Mouse (Mus musculus) stomach, embryonic 16.5 days (tissue): ENCODE results near the gene Cldn19. TPM values are rescaled to one million over a fixed set of nuclear protein-coding genes. Genes with fewer than 3 reads are reported as not detected.
A peak's percentile ranks its signal among the peaks of the same experiment; 100 is the strongest.

ENCODE experiments used
- ATAC-seq: fragments of 200-750 bp; cut with Nextera tagmentation; 2 replicates; pipeline ENCODE4 v1.8.0; 2017; ENCODE audit warnings: moderate number of reproducible peaks, moderate TSS enrichment; ENCODE audit not compliant: insufficient read depth, low FRiP score
- H3K27ac ChIP-seq: fragments of 300-500 bp; sonication (generic); 2 replicates; pipeline ENCODE4 v1.5.1; 2014; ENCODE audit warnings: low read length
- H3K27me3 ChIP-seq: fragments of 300-500 bp; sonication (generic); 2 replicates; pipeline ENCODE4 v1.6.1; 2014; ENCODE audit warnings: low read length, control low read depth, mixed read lengths; ENCODE audit not compliant: control insufficient read depth, insufficient read depth
- H3K36me3 ChIP-seq: fragments of 300-500 bp; sonication (generic); 2 replicates; pipeline ENCODE4 v1.6.1; 2014; ENCODE audit warnings: low read length; ENCODE audit not compliant: control insufficient read depth, insufficient read depth
- H3K4me1 ChIP-seq: fragments of 300-500 bp; sonication (generic); 2 replicates; pipeline ENCODE4 v1.6.1; 2014; ENCODE audit warnings: low read length, control low read depth, mixed read lengths; ENCODE audit not compliant: control insufficient read depth, insufficient read depth
- H3K4me2 ChIP-seq: fragments of 300-500 bp; sonication (generic); 2 replicates; pipeline ENCODE4 v1.6.1; 2014; ENCODE audit warnings: low read depth, low read length, mixed read lengths
- H3K4me3 ChIP-seq: fragments of 300-500 bp; sonication (generic); replicated peaks from 2 replicates; pipeline ENCODE4 v1.5.1; 2014; ENCODE audit warnings: mild to moderate bottlenecking, low read length
- H3K9ac ChIP-seq: fragments of 300-500 bp; sonication (generic); 2 replicates; pipeline ENCODE4 v1.6.1; 2014; ENCODE audit warnings: low read length
- H3K9me3 ChIP-seq: fragments of 300-500 bp; sonication (generic); replicated peaks from 2 replicates; pipeline ENCODE4 v1.6.1; 2016; ENCODE audit warnings: low read length, control low read depth; ENCODE audit not compliant: control insufficient read depth
- WGBS: fragments of 180-500 bp; shearing (Covaris S2); extraction: QIAGEN DNeasy Blood & Tissue Kit; methylation state at CpG from one replicate; pipeline ENCODE4 v1.1.7; 2014; 5-methylcytosine and 5-hydroxymethylcytosine counted together
- polyA plus RNA-seq: library from polyadenylated mRNA; unstranded; fragments of >200 nt; fragmentation: Nextera tagmentation; extraction: Ambion mirVana; gene quantifications from 2 replicates; pipeline ENCODE4 v1.2.1, GENCODE M21; 2015

Cldn19 gene
- polyA plus RNA-seq, 1 experiment from 2014 or later: 0.10 TPM

GRCm38 (mm10) chr4:119292771-119293573 lies 37.8 kb downstream of the Cldn19 start:
- WGBS: under 1% methylated on average over 24 of the region's 24 CpGs
- no peak for ATAC-seq
- peak overlapping the region; percentile 79 for H3K27ac ChIP-seq
- H3K4me2 ChIP-seq: peak overlapping the region; percentile 61
- H3K36me3 ChIP-seq: 0 out of 2 replicates have a peak, but pooled peaks cover 4% of the 10 kb centered on the region
- H3K4me1 ChIP-seq: peaks cover 18% of the 10 kb centered on the region
- H3K9ac ChIP-seq: peak overlapping the region; percentile 84
- no peaks in the 10 kb centered on the region for H3K9me3 ChIP-seq
- H3K27me3 ChIP-seq: no peaks in the 10 kb centered on the region
- peak overlapping the region; percentile 71 for H3K4me3 ChIP-seq

- Histone ChIP-seq H3K4me2 (peak overlapping the region; percentile 61), H3K36me3 (0 out of 2 replicates have a peak, but pooled peaks cover 4% of the 10 kb centered on the region), H3K27ac (peak overlapping the region; percentile 79), H3K9ac (peak overlapping the region; percentile 84), H3K9me3 (no peaks in the 10 kb centered on the region), H3K4me1 (peaks cover 18% of the 10 kb centered on the region), H3K4me3 (peak overlapping the region; percentile 71), H3K27me3 (no peaks in the 10 kb centered on the region)
- under 1% methylated on average over 35 of the region's 80 CpGs for WGBS
- ATAC-seq: 0 out of 2 replicates have a peak, but pooled peaks have one; percentile 2
Observed at GRCm38 (mm10) chr4:119293574-119294258, 38.5 kb downstream of the Cldn19 start.

DNA sequence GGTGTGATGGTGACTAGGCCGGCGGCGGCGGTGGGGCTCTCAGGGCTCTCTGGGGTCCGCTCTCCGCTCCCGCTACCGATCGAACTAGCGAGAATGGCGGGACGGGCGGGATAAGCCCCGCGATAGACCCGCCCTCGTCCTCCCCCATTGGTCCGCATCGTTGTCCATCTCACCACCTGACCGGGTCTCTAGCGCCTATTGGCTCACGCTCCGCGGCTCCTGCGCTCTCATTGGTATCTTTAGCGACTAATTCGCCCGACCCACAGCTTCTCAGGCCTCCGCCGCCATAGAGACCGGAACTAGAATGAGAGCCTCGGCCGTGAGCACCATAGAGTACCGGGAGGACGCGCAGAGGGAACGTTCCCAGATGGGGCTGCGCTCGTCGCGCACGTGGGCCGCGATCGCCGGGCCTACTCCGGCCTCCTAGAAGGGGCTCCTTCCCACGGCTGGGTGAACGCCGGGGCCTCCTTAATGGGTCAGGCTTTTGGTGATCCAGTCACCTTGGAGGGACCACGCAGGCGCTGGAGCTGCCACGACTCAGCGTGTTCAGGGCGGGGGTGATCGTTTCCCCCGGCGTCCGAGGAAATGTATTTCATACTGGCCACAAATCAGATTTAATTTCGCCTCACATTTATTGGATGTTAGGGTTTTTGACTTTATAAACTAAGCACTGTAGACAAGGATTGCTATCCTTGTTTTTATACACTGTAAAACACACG lies 39.4 kb downstream of the Cldn19 start, which contains the start of gene Ybx1:
Gene Ybx1 (minus strand): TSS at position 190 of the 719 bp plus-strand sequence.
- peak within 1 kb of the TSS; percentile 83 for H3K4me2 ChIP-seq
- H3K27ac ChIP-seq: peak within 1 kb of the TSS; percentile 97
- H3K27me3 ChIP-seq: no peaks in the 10 kb centered on the region
- H3K9ac ChIP-seq: peak within 1 kb of the TSS; percentile 94
- H3K4me1 ChIP-seq: peaks cover 15% of the 10 kb centered on the region
- WGBS: under 1% methylated on average over 61 of the region's 61 CpGs
- 0 out of 2 replicates have a peak, but pooled peaks cover 4% of the 10 kb centered on the region for H3K36me3 ChIP-seq
- ATAC-seq: peak; percentile 99
- peak within 1 kb of the TSS; percentile 71 for H3K4me3 ChIP-seq
- no peaks in the 10 kb centered on the region for H3K9me3 ChIP-seq

GRCm38 (mm10) chr4:119295134-119295453 lies 39.9 kb downstream of the Cldn19 start:
- peaks cover 15% of the 10 kb centered on the region for H3K4me1 ChIP-seq
- H3K9ac ChIP-seq: peak overlapping the region; percentile 94
- no peaks in the 10 kb centered on the region for H3K27me3 ChIP-seq
- peak overlapping the region; percentile 97 for H3K27ac ChIP-seq
- H3K36me3 ChIP-seq: 0 out of 2 replicates have a peak, but pooled peaks cover 4% of the 10 kb centered on the region
- no peaks in the 10 kb centered on the region for H3K9me3 ChIP-seq
- H3K4me2 ChIP-seq: peak overlapping the region; percentile 83
- ATAC-seq: no peak
- WGBS: 6% methylated on average over 6 of the region's 6 CpGs
- H3K4me3 ChIP-seq: peak overlapping the region; percentile 71

- Histone ChIP-seq H3K27ac (no peak overlapping the region), H3K9ac (no peak overlapping the region), H3K9me3 (no peaks in the 10 kb centered on the region), H3K36me3 (no peaks in the 10 kb centered on the region), H3K4me2 (no peak overlapping the region), H3K4me3 (no peak overlapping the region), H3K27me3 (no peaks in the 10 kb centered on the region), H3K4me1 (peaks cover 7% of the 10 kb centered on the region; the same call in 1 of the 2 replicates)
- WGBS: 62% methylated on average over 2 of the region's 2 CpGs
- no peak for ATAC-seq
Observed at GRCm38 (mm10) chr4:119297361-119297760, 42.1 kb downstream of the Cldn19 start.

DNA sequence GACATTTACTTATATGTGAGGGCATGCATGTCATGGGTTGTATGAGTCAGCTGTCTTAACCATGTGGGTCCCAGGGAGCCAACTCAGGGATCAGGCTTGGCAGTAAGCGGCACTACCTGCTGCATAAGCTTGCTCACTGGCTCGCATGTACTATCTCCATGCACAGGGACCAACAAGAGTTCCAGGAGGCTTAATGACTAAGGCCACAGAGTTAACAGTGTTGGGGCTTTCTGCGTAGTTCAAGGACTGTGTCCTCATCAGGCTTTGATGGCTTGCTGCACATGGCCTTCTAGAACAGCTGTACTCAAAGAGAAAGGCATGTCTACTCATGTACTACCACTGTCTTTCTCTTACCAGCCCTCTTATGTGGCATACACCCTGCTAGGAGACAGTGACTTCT lies 45.5 kb downstream of the Cldn19 start:
- no peaks in the 10 kb centered on the region for H3K9me3 ChIP-seq
- no peak overlapping the region for H3K9ac ChIP-seq
- no peaks in the 10 kb centered on the region; the same call in 1 of the 2 replicates for H3K4me1 ChIP-seq
- no peak overlapping the region for H3K27ac ChIP-seq
- ATAC-seq: no peak
- no peak overlapping the region for H3K4me3 ChIP-seq
- H3K27me3 ChIP-seq: no peaks in the 10 kb centered on the region
- no peak overlapping the region for H3K4me2 ChIP-seq
- H3K36me3 ChIP-seq: no peaks in the 10 kb centered on the region
- 93% methylated on average over 3 of the region's 3 CpGs for WGBS

GRCm38 (mm10) chr4:119301777-119302176 lies 46.6 kb downstream of the Cldn19 start:
- Histone ChIP-seq H3K36me3 (no peaks in the 10 kb centered on the region), H3K4me2 (no peak overlapping the region), H3K9ac (no peak overlapping the region), H3K4me1 (no peaks in the 10 kb centered on the region), H3K27ac (no peak overlapping the region), H3K27me3 (no peaks in the 10 kb centered on the region), H3K4me3 (no peak overlapping the region), H3K9me3 (no peaks in the 10 kb centered on the region)
- WGBS: 76% methylated on average over 3 of the region's 3 CpGs
- ATAC-seq: no peak

- ATAC-seq: no peak
- H3K9me3 ChIP-seq: no peaks in the 10 kb centered on the region
- H3K4me3 ChIP-seq: no peak overlapping the region
- no peaks in the 10 kb centered on the region for H3K4me1 ChIP-seq
- H3K27ac ChIP-seq: no peak overlapping the region
- no peak overlapping the region for H3K9ac ChIP-seq
- H3K36me3 ChIP-seq: 0 out of 2 replicates have a peak, but pooled peaks cover 2% of the 10 kb centered on the region
- 87% methylated on average over 8 of the region's 8 CpGs for WGBS
- no peaks in the 10 kb centered on the region for H3K27me3 ChIP-seq
- no peak overlapping the region for H3K4me2 ChIP-seq
Observed at GRCm38 (mm10) chr4:119303291-119303690, 48.1 kb downstream of the Cldn19 start.
